Mouse (Mus musculus) CH12.LX (cell line): ENCODE results near the gene Glra1.

Source experiments
- CTCF ChIP-seq, 2 experiments: IDR thresholded peaks in 1 of 2; conservative IDR thresholded peaks in 1 of 2; 2 replicates each; pipeline ENCODE4 v1.5.1; 2011 to 2012; ENCODE audit warnings: low read depth in 2 of 2, low read length in 2 of 2, improper control_type of control experiment in 1 of 2, inconsistent platforms in 1 of 2, mild to moderate bottlenecking in 1 of 2, moderate library complexity in 1 of 2
- EP300 ChIP-seq: IDR thresholded peaks from 2 replicates; pipeline ENCODE4 v1.6.1; 2011; ENCODE audit warnings: low read length, improper control_type of control experiment
- ETS1 ChIP-seq: conservative IDR thresholded peaks from 2 replicates; pipeline ENCODE4 v1.6.1; 2012; ENCODE audit warnings: low read depth, mild to moderate bottlenecking, inconsistent platforms, low read length, improper control_type of control experiment, moderate library complexity
- HCFC1 ChIP-seq: IDR thresholded peaks from 2 replicates; pipeline ENCODE4 v1.6.1; 2012; ENCODE audit warnings: low read depth, mild to moderate bottlenecking, inconsistent platforms, low read length, improper control_type of control experiment
- MEF2A ChIP-seq: IDR thresholded peaks from 2 replicates; pipeline ENCODE4 v1.6.1; 2014; ENCODE audit warnings: low read depth, mild to moderate bottlenecking, inconsistent platforms, low read length, improper control_type of control experiment, borderline replicate concordance
- POLR2A ChIP-seq: IDR thresholded peaks from 2 replicates; pipeline ENCODE4 v1.6.1; 2011; ENCODE audit warnings: low read depth, mild to moderate bottlenecking, improper control_type of control experiment, low read length
- POLR2AphosphoS2 ChIP-seq: IDR thresholded peaks from 2 replicates; pipeline ENCODE4 v1.6.1; 2011; ENCODE audit warnings: low read depth, low read length, improper control_type of control experiment
- RCOR1 ChIP-seq: conservative IDR thresholded peaks from 2 replicates; pipeline ENCODE4 v1.6.1; 2012; ENCODE audit warnings: low read depth, mild to moderate bottlenecking, inconsistent platforms, low read length, improper control_type of control experiment
- USF1 ChIP-seq: IDR thresholded peaks from 2 replicates; pipeline ENCODE4 v1.6.1; 2014; ENCODE audit warnings: low read depth, mild to moderate bottlenecking, inconsistent platforms, low read length, improper control_type of control experiment

GRCm38 (mm10) chr11:55511374-55511773 lies 96.6 kb downstream of the Glra1 start:
- TF ChIP-seq POLR2A (no peak), CTCF (conservative IDR thresholded peaks at IDR 0.05 in 1 of 2, IDR thresholded peaks at IDR 0.05 in 1 of 2; ENCODE audit: low read depth in 2 of 2, low read length in 2 of 2) (peak; percentile 16 to 67; a peak in 2 of 4 replicates), MEF2A (no peak), HCFC1 (no peak), USF1 (no peak), RCOR1 (no peak), ETS1 (no peak), EP300 (no peak), POLR2AphosphoS2 (no peak)
